Mouse (Mus musculus) limb, embryonic 11.5 days (tissue): Measurements from ENCODE around the gene Unc13b. TPM values are rescaled to one million over a fixed set of nuclear protein-coding genes. Genes with fewer than 3 reads are reported as not detected.
"Not testable (repeated sequence)": the region's sequence is repeated elsewhere in the genome, so short reads cannot be mapped to it uniquely, and the experiment has no call there.

ENCODE experiments used
- ATAC-seq: fragments of 200-750 bp; cut with Nextera tagmentation; 2 replicates; pipeline ENCODE4 v1.8.0; 2017; ENCODE audit warnings: low read depth; ENCODE audit not compliant: insufficient number of reproducible peaks, low FRiP score, low TSS enrichment
- DNase-seq: peaks from one replicate; pipeline ENCODE4 v3.0.0-alpha.2; 2015; ENCODE audit warnings: low spot score
- H3K27ac ChIP-seq: fragments of 300-500 bp; sonication (generic); replicated peaks from 2 replicates; pipeline ENCODE4 v1.5.1; 2014; ENCODE audit warnings: low read depth, mild to moderate bottlenecking, low read length
- H3K27me3 ChIP-seq: fragments of 300-500 bp; sonication (generic); 2 replicates; pipeline ENCODE4 v1.6.1; 2014; ENCODE audit warnings: mild to moderate bottlenecking, low read length, mixed read lengths; ENCODE audit not compliant: control insufficient read depth, insufficient read depth
- H3K36me3 ChIP-seq: fragments of 300-500 bp; sonication (generic); 2 replicates; pipeline ENCODE4 v1.6.1; 2014; ENCODE audit warnings: mild to moderate bottlenecking, low read length, moderate library complexity, mixed read lengths; ENCODE audit not compliant: control insufficient read depth, insufficient read depth
- H3K4me1 ChIP-seq: fragments of 300-500 bp; sonication (generic); 2 replicates; pipeline ENCODE4 v1.6.1; 2014; ENCODE audit warnings: low read length, mixed read lengths; ENCODE audit not compliant: control insufficient read depth, insufficient read depth
- H3K4me2 ChIP-seq: fragments of 300-500 bp; sonication (generic); 2 replicates; pipeline ENCODE4 v1.6.1; 2014; ENCODE audit warnings: low read depth, mild to moderate bottlenecking, moderate library complexity; ENCODE audit not compliant: severe bottlenecking
- H3K4me3 ChIP-seq: fragments of 300-500 bp; sonication (generic); 2 replicates; pipeline ENCODE4 v1.5.1; 2014; ENCODE audit warnings: low read depth, low read length
- H3K9ac ChIP-seq: fragments of 300-500 bp; sonication (generic); 2 replicates; pipeline ENCODE4 v1.6.1; 2014; ENCODE audit warnings: mild to moderate bottlenecking, low read length
- H3K9me3 ChIP-seq: fragments of 300-500 bp; sonication (generic); 2 replicates; pipeline ENCODE4 v1.6.1; 2016; ENCODE audit warnings: low read length; ENCODE audit not compliant: control insufficient read depth
- WGBS: fragments of 180-500 bp; shearing (Covaris S2); extraction: QIAGEN DNeasy Blood & Tissue Kit; methylation state at CpG from one replicate; pipeline ENCODE4 v1.1.7; 2014; 5-methylcytosine and 5-hydroxymethylcytosine counted together
- polyA plus RNA-seq: library from polyadenylated mRNA; unstranded; fragments of >200 nt; fragmentation: Nextera tagmentation; extraction: Ambion mirVana; gene quantifications from 2 replicates; pipeline ENCODE4 v1.2.1, GENCODE M21; 2014

Unc13b gene
- polyA plus RNA-seq, 1 experiment from 2014 or later: 2.4 TPM

- Histone ChIP-seq H3K4me1 (no peaks in the 10 kb centered on the region), H3K4me2 (no peak overlapping the region), H3K9ac (no peak overlapping the region), H3K27me3 (no peaks in the 10 kb centered on the region), H3K27ac (no peak overlapping the region), H3K36me3 (no peaks in the 10 kb centered on the region), H3K4me3 (no peak overlapping the region), H3K9me3 (no peaks in the 10 kb centered on the region)
- ATAC-seq (no peak), DNase-seq (no peak)
- WGBS: 77% methylated on average over 4 of the region's 4 CpGs
Measured at GRCm38 (mm10) chr4:43091183-43091582, 32.4 kb downstream of the Unc13b start.

GRCm38 (mm10) chr4:43113491-43113890 lies 54.7 kb downstream of the Unc13b start:
- no peaks in the 10 kb centered on the region for H3K9me3 ChIP-seq
- DNase-seq (no peak), ATAC-seq (no peak)
- H3K27me3 ChIP-seq: no peaks in the 10 kb centered on the region
- H3K27ac ChIP-seq: no peak overlapping the region
- H3K36me3 ChIP-seq: no peaks in the 10 kb centered on the region
- H3K4me1 ChIP-seq: no peaks in the 10 kb centered on the region
- no peak overlapping the region for H3K9ac ChIP-seq
- no peak overlapping the region for H3K4me2 ChIP-seq
- H3K4me3 ChIP-seq: no peak overlapping the region

- Histone ChIP-seq H3K4me1 (no peaks in the 10 kb centered on the region), H3K27ac (no peak overlapping the region), H3K9me3 (no peaks in the 10 kb centered on the region), H3K36me3 (no peaks in the 10 kb centered on the region), H3K27me3 (no peaks in the 10 kb centered on the region), H3K4me3 (no peak overlapping the region), H3K9ac (no peak overlapping the region), H3K4me2 (no peak overlapping the region)
- ATAC-seq (no peak), DNase-seq (no peak)
- WGBS: 80% methylated on average over 2 of the region's 2 CpGs
Measured at GRCm38 (mm10) chr4:43114512-43114911, 55.8 kb downstream of the Unc13b start.

- Histone ChIP-seq H3K4me1 (no peaks in the 10 kb centered on the region), H3K27ac (no peak overlapping the region), H3K9ac (no peak overlapping the region), H3K4me2 (no peak overlapping the region), H3K27me3 (no peaks in the 10 kb centered on the region), H3K9me3 (no peaks in the 10 kb centered on the region), H3K36me3 (no peaks in the 10 kb centered on the region), H3K4me3 (no peak overlapping the region)
- 17% methylated on average over 2 of the region's 2 CpGs for WGBS
- ATAC-seq: no peak
- DNase-seq: peak; percentile 58
Measured at GRCm38 (mm10) chr4:43114946-43115345, 56.2 kb downstream of the Unc13b start.

GRCm38 (mm10) chr4:43116249-43116648 lies 57.5 kb downstream of the Unc13b start:
- Histone ChIP-seq H3K9me3 (no peaks in the 10 kb centered on the region), H3K4me1 (no peaks in the 10 kb centered on the region), H3K4me2 (no peak overlapping the region), H3K27me3 (no peaks in the 10 kb centered on the region), H3K27ac (no peak overlapping the region), H3K4me3 (no peak overlapping the region), H3K9ac (no peak overlapping the region), H3K36me3 (no peaks in the 10 kb centered on the region)
- ATAC-seq: no peak
- no peak for DNase-seq
- 88% methylated on average over 2 of the region's 2 CpGs for WGBS

- no peak overlapping the region for H3K27ac ChIP-seq
- H3K9ac ChIP-seq: no peak overlapping the region
- WGBS: 87% methylated on average over 3 of the region's 3 CpGs
- H3K4me2 ChIP-seq: no peak overlapping the region
- H3K9me3 ChIP-seq: no peaks in the 10 kb centered on the region
- DNase-seq: no peak
- H3K27me3 ChIP-seq: no peaks in the 10 kb centered on the region
- no peaks in the 10 kb centered on the region for H3K36me3 ChIP-seq
- no peaks in the 10 kb centered on the region for H3K4me1 ChIP-seq
- no peak for ATAC-seq
- no peak overlapping the region for H3K4me3 ChIP-seq
Measured at GRCm38 (mm10) chr4:43129750-43130149, 71.0 kb downstream of the Unc13b start.

- Histone ChIP-seq H3K9me3 (no peaks in the 10 kb centered on the region), H3K4me3 (no peak overlapping the region), H3K36me3 (no peaks in the 10 kb centered on the region), H3K9ac (no peak overlapping the region), H3K27me3 (no peaks in the 10 kb centered on the region), H3K27ac (no peak overlapping the region), H3K4me1 (no peaks in the 10 kb centered on the region), H3K4me2 (no peak overlapping the region)
- DNase-seq (no peak), ATAC-seq (no peak)
- 85% methylated on average over 1 of the region's 1 CpGs for WGBS
Measured at GRCm38 (mm10) chr4:43142610-43143009, 83.9 kb downstream of the Unc13b start.

- DNase-seq: not testable (repeated sequence)
Measured at GRCm38 (mm10) chr4:43152413-43152812, 93.7 kb downstream of the Unc13b start.

GRCm38 (mm10) chr4:43160045-43160444 lies 101.3 kb downstream of the Unc13b start:
- DNase-seq: no peak
- WGBS: 52% methylated on average over 3 of the region's 3 CpGs

More at GRCm38 (mm10) chr4:43152413-43152812, 93.7 kb downstream of the Unc13b start:
- H3K27me3 ChIP-seq, H3K4me1 ChIP-seq, H3K9ac ChIP-seq, H3K9me3 ChIP-seq, H3K4me2 ChIP-seq, H3K27ac ChIP-seq, H3K36me3 ChIP-seq, H3K4me3 ChIP-seq, ATAC-seq: not testable (repeated sequence)
- 94% methylated on average over 4 of the region's 4 CpGs for WGBS

More at GRCm38 (mm10) chr4:43160045-43160444, 101.3 kb downstream of the Unc13b start:
- Histone ChIP-seq H3K36me3 (no peaks in the 10 kb centered on the region), H3K4me1 (no peaks in the 10 kb centered on the region), H3K4me3 (no peak overlapping the region), H3K4me2 (no peak overlapping the region), H3K27me3 (no peaks in the 10 kb centered on the region), H3K27ac (no peak overlapping the region), H3K9ac (no peak overlapping the region), H3K9me3 (no peaks in the 10 kb centered on the region)
- no peak for ATAC-seq
